Mouse (Mus musculus): ENCODE measurements around the gene Rgs12.

Gene Rgs12

DNA sequence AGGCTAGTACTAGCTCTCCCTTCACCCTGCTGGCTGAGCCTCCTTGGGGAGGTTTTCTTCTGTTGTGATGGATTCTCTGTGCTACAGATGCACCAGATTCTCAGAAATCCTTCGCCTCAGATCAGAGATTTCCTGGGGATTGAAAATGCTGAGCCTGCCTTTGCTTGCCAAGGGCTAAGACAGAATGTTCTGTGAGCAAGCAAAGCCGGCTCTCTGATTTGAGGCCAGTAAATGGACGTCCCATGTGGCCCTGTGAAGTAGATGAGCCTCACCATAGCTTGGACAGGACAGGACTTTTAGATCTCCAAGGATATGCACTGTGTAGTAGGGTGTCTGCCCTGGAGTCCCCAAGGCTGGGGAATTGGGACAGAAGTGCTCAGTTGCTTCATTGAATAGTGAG lies 135.7 kb downstream of the Rgs12 start:
- no peak for DNase-seq (ENCODE audit: low spot score)

GRCm38 (mm10) chr5:35088785-35089613 lies 139.8 kb downstream of the Rgs12 start:
- peak; percentile 81 for DNase-seq (ENCODE audit: low spot score)

All from adipocyte (in vitro differentiated cells).